Mouse (Mus musculus) embryonic facial prominence, embryonic 13.5 days (tissue): ENCODE results near the gene Mt1. TPM values are rescaled to one million over a fixed set of nuclear protein-coding genes. Genes with fewer than 3 reads are reported as not detected.
"Not testable (repeated sequence)": the region's sequence is repeated elsewhere in the genome, so short reads cannot be mapped to it uniquely, and the experiment has no call there.

Source experiments
- ATAC-seq: fragments of 200-750 bp; cut with Nextera tagmentation; 2 replicates; pipeline ENCODE4 v1.8.0; 2017; ENCODE audit warnings: low read depth; ENCODE audit not compliant: insufficient number of reproducible peaks, insufficient read depth, low FRiP score, low TSS enrichment
- H3K27ac ChIP-seq: fragments of 300-500 bp; sonication (generic); 2 replicates; pipeline ENCODE4 v1.5.1; 2015; ENCODE audit warnings: moderate library complexity, mild to moderate bottlenecking, inconsistent platforms
- H3K27me3 ChIP-seq: fragments of 300-500 bp; sonication (generic); 2 replicates; pipeline ENCODE4 v1.6.1; 2015; ENCODE audit warnings: mild to moderate bottlenecking, inconsistent platforms
- H3K36me3 ChIP-seq: fragments of 300-500 bp; sonication (generic); 2 replicates; pipeline ENCODE4 v1.6.1; 2015; ENCODE audit warnings: mild to moderate bottlenecking, inconsistent platforms
- H3K4me1 ChIP-seq: fragments of 300-500 bp; sonication (generic); 2 replicates; pipeline ENCODE4 v1.6.1; 2015; ENCODE audit warnings: inconsistent platforms
- H3K4me2 ChIP-seq: fragments of 300-500 bp; sonication (generic); 2 replicates; pipeline ENCODE4 v1.6.1; 2015; ENCODE audit warnings: moderate library complexity, mild to moderate bottlenecking, inconsistent platforms
- H3K4me3 ChIP-seq: fragments of 300-500 bp; sonication (generic); 2 replicates; pipeline ENCODE4 v1.5.1; 2015; ENCODE audit warnings: mild to moderate bottlenecking, inconsistent platforms
- H3K9ac ChIP-seq: fragments of 300-500 bp; sonication (generic); 2 replicates; pipeline ENCODE4 v1.6.1; 2015; ENCODE audit warnings: mild to moderate bottlenecking, inconsistent platforms
- H3K9me3 ChIP-seq: fragments of 300-500 bp; sonication (generic); 2 replicates; pipeline ENCODE4 v1.6.1; 2016; ENCODE audit warnings: inconsistent platforms
- WGBS: fragments of 180-500 bp; shearing (Covaris S2); methylation state at CpG from one replicate; pipeline ENCODE4 v1.1.7; 2015; ENCODE audit warnings: mixed read lengths; 5-methylcytosine and 5-hydroxymethylcytosine counted together
- polyA plus RNA-seq: library from polyadenylated mRNA; unstranded; fragments of >200 nt; fragmentation: Nextera tagmentation; extraction: Ambion mirVana; gene quantifications from 2 replicates; pipeline ENCODE4 v1.2.1, GENCODE M21; 2015

Mt1 gene
- polyA plus RNA-seq: 133 and 170 TPM in 2 replicates

- Histone ChIP-seq H3K9me3 (no peaks in the 10 kb centered on the region), H3K9ac (peak within 1 kb of the TSS; percentile 67), H3K4me2 (peak within 1 kb of the TSS; percentile 83), H3K27me3 (peaks cover 98% of the 10 kb centered on the region), H3K4me3 (peak within 1 kb of the TSS; percentile 50), H3K4me1 (peaks cover 34% of the 10 kb centered on the region), H3K27ac (no peak within 1 kb of the TSS), H3K36me3 (no peaks in the 10 kb centered on the region)
- ATAC-seq: peak; percentile 74
- WGBS: under 1% methylated on average over 50 of the region's 50 CpGs
These were observed at the start of gene Mt1 for GRCm38 (mm10) chr8:94178857-94179712. TSS of gene Mt1 (plus strand) at chr8:94179082.

- 87% methylated on average over 6 of the region's 6 CpGs for WGBS
These were observed 49.6 kb upstream of the Mt1 start for GRCm38 (mm10) chr8:94129133-94129789.

DNA sequence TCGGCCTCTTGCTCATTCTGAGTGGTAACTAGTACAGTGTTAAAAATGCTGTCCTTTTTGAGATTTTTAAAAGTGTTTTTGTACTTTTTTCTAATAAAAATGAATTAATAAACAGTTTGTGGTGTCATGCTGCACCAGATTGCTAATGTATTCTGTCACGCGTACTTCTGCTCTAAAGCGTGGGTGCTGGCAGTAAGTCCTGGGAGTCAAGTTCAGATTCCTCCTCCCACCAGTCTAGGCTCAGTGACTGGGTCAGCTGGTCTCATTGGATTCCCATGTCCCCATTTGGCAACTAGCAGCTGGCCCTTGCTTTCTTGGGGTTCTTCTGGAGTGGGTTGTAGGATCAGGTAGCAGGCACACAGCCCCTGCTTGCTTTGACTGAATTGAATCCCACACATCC lies 48.8 kb upstream of the Mt1 start:
- Histone ChIP-seq H3K4me2 (no peak overlapping the region), H3K27me3 (no peaks in the 10 kb centered on the region), H3K4me3 (no peak overlapping the region), H3K9ac (no peak overlapping the region), H3K4me1 (no peaks in the 10 kb centered on the region), H3K27ac (no peak overlapping the region), H3K9me3 (no peaks in the 10 kb centered on the region), H3K36me3 (no peaks in the 10 kb centered on the region)
- no peak for ATAC-seq
- 83% methylated on average over 4 of the region's 4 CpGs for WGBS

More at GRCm38 (mm10) chr8:94129133-94129789, 49.6 kb upstream of the Mt1 start:
- no peaks in the 10 kb centered on the region for H3K27me3 ChIP-seq
- no peaks in the 10 kb centered on the region for H3K9me3 ChIP-seq
- ATAC-seq: no peak
- H3K27ac ChIP-seq: no peak overlapping the region
- no peak overlapping the region for H3K4me2 ChIP-seq
- no peak overlapping the region for H3K9ac ChIP-seq
- no peak overlapping the region for H3K4me3 ChIP-seq
- 0 out of 2 replicates have a peak, but pooled peaks cover under 1% of the 10 kb centered on the region for H3K4me1 ChIP-seq
- no peaks in the 10 kb centered on the region for H3K36me3 ChIP-seq

DNA sequence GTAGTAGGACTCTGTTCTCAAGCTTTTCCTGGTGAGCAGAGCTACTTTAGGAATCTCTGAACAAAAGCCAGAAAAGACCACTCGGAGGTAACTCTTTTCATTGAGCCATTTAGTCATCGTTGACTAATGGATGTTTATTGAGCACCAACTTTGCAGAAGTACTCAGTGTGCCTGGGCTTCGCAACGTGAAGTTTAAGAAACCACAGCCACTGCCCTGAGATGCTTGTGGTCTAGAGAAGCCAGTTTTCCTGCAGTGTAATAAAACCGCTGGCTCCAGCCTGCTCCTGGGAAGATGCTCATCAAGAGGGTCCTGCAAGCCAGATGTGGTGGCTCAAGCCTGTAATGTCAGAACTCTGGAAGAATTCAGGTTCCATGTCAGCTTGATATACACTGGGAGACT lies 46.8 kb upstream of the Mt1 start:
- Histone ChIP-seq H3K4me2 (no peak overlapping the region), H3K36me3 (no peaks in the 10 kb centered on the region), H3K9me3 (no peaks in the 10 kb centered on the region), H3K4me1 (peaks cover 5% of the 10 kb centered on the region; the same call in 1 of the 2 replicates), H3K27ac (no peak overlapping the region), H3K9ac (no peak overlapping the region), H3K27me3 (no peaks in the 10 kb centered on the region), H3K4me3 (no peak overlapping the region)
- ATAC-seq: no peak
- WGBS: 75% methylated on average over 5 of the region's 5 CpGs

- H3K27ac ChIP-seq, H3K4me2 ChIP-seq, H3K27me3 ChIP-seq, H3K9me3 ChIP-seq, H3K4me1 ChIP-seq, H3K9ac ChIP-seq, H3K36me3 ChIP-seq, ATAC-seq, H3K4me3 ChIP-seq: not testable (repeated sequence)
- 57% methylated on average over 3 of the region's 3 CpGs for WGBS
These were observed 44.3 kb upstream of the Mt1 start for GRCm38 (mm10) chr8:94134601-94135000.

DNA sequence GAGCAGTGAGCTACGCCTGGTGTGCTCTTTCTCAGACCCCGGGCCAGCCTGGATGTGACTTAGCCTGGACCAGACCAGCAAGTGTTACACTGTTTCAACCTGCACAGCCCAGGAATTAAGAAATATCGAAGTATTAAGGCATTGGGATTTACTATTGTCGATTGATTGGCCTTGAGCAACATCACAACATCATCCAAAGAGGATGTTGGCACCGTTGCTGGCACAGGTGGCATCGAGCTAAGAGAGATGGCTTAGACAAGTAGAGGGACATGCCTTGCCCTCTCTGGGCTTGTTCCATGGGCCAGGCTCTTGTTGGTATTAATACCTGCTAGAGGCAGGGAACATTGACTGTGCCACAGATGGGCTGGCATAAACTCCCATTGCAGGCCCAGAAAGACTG lies 43.3 kb upstream of the Mt1 start:
- Histone ChIP-seq H3K4me1 (peaks cover 5% of the 10 kb centered on the region; the same call in 1 of the 2 replicates), H3K4me2 (no peak overlapping the region), H3K9me3 (no peaks in the 10 kb centered on the region), H3K36me3 (no peaks in the 10 kb centered on the region), H3K4me3 (no peak overlapping the region), H3K27ac (no peak overlapping the region), H3K9ac (no peak overlapping the region), H3K27me3 (no peaks in the 10 kb centered on the region)
- 89% methylated on average over 6 of the region's 6 CpGs for WGBS
- no peak for ATAC-seq

- no peaks in the 10 kb centered on the region for H3K27me3 ChIP-seq
- no peaks in the 10 kb centered on the region for H3K36me3 ChIP-seq
- H3K9me3 ChIP-seq: no peaks in the 10 kb centered on the region
- no peak overlapping the region for H3K4me3 ChIP-seq
- peaks cover 5% of the 10 kb centered on the region; the same call in 1 of the 2 replicates for H3K4me1 ChIP-seq
- WGBS: 66% methylated on average over 7 of the region's 7 CpGs
- H3K4me2 ChIP-seq: no peak overlapping the region
- no peak for ATAC-seq
- H3K9ac ChIP-seq: no peak overlapping the region
- no peak overlapping the region for H3K27ac ChIP-seq
These were observed 42.7 kb upstream of the Mt1 start for GRCm38 (mm10) chr8:94136192-94136591.

- Histone ChIP-seq H3K4me1 (peaks cover 5% of the 10 kb centered on the region; the same call in 1 of the 2 replicates), H3K4me3 (no peak within 1 kb of the TSS), H3K27me3 (no peaks in the 10 kb centered on the region), H3K9me3 (no peaks in the 10 kb centered on the region), H3K36me3 (no peaks in the 10 kb centered on the region), H3K9ac (no peak within 1 kb of the TSS), H3K27ac (no peak within 1 kb of the TSS), H3K4me2 (no peak within 1 kb of the TSS)
- WGBS: 46% methylated on average over 6 of the region's 6 CpGs
- ATAC-seq: no peak
These were observed 41.9 kb upstream of the Mt1 start, which contains the start of gene Mt4 for GRCm38 (mm10) chr8:94136933-94137332. TSS of gene Mt4 (plus strand) at chr8:94137197.

DNA sequence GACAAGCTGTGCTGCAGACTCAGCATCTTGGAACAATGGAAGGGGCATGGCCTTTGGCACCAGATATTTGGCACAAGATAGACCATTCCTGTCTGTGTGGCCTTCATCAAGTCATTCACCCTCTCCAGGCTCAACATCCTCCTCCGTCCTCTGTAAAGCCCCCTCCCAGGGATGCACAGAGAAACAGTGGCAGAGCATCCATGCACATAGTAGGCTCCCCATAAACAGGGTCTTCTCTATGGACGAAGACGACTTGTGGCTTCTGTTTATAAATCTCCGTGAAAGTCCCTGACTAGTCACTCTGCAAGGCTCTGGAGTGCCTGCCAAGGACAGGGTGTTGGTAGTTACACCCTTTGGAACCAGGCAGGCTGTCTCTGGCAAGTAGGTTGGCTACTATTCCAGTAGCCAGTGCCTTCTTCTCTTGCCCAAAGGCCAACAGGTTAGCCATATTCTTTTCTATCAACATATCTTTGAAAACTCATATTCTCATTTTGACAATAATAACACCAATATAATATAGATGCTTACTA lies 38.6 kb upstream of the Mt1 start:
- Histone ChIP-seq H3K4me2 (no peak overlapping the region), H3K9me3 (no peaks in the 10 kb centered on the region), H3K36me3 (no peaks in the 10 kb centered on the region), H3K9ac (no peak overlapping the region), H3K4me1 (peaks cover 5% of the 10 kb centered on the region; the same call in 1 of the 2 replicates), H3K4me3 (no peak overlapping the region), H3K27ac (no peak overlapping the region), H3K27me3 (no peaks in the 10 kb centered on the region)
- 84% methylated on average over 4 of the region's 4 CpGs for WGBS
- ATAC-seq: no peak

DNA sequence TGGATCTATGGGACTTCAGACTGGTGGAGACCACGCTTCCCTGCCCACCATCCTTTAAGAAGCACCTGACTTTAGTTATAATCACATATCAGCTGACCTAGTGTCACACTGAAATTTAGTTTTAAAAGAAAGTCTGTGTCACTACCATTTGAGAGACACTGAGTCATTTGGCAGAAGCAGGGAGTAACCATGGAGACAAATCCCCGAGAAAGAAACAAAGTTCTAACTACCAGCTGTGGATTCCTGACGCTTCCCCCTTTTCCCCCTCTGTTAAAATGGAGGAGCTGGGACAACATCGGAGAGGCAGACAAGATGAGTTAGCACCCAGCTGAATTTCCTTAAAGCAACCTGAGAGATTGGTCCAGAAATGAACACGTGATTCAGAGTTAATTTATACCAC lies 30.6 kb upstream of the Mt1 start:
- no peak overlapping the region for H3K9ac ChIP-seq
- no peaks in the 10 kb centered on the region for H3K9me3 ChIP-seq
- H3K27me3 ChIP-seq: peaks cover 25% of the 10 kb centered on the region
- H3K27ac ChIP-seq: no peak overlapping the region
- no peaks in the 10 kb centered on the region for H3K36me3 ChIP-seq
- 39% methylated on average over 5 of the region's 5 CpGs for WGBS
- ATAC-seq: no peak
- no peak overlapping the region for H3K4me3 ChIP-seq
- peaks cover 11% of the 10 kb centered on the region for H3K4me1 ChIP-seq
- H3K4me2 ChIP-seq: no peak overlapping the region

DNA sequence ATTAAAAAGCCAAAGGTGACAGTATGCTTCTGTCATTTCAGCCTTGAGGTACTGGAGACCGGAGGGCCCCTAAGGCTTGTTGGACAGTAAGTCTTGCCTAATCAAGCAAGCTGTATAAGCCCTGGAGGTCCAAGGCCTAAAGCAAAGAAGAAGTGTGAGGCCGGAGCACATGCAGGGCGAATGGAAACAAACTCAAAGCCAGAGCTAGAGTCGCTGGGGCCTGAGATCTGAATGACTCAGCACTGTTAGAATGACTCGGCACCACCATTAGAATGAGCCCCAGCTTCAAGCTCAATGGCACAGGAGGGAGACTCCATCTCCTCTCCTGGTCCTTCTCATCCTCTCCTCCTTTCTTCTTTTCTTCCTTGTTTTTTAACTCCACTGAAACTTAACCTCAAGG lies 28.0 kb upstream of the Mt1 start:
- 77% methylated on average over 5 of the region's 5 CpGs for WGBS
- Histone ChIP-seq H3K9ac (no peak overlapping the region), H3K4me1 (peaks cover 12% of the 10 kb centered on the region), H3K4me3 (no peak overlapping the region), H3K36me3 (no peaks in the 10 kb centered on the region), H3K27me3 (peaks cover 37% of the 10 kb centered on the region), H3K4me2 (no peak overlapping the region), H3K27ac (no peak overlapping the region), H3K9me3 (no peaks in the 10 kb centered on the region)
- ATAC-seq: no peak
